Mouse (Mus musculus): Measurements from ENCODE around the gene Usp22.
"Not testable (repeated sequence)": the region's sequence is repeated elsewhere in the genome, so short reads cannot be mapped to it uniquely, and the experiment has no call there.

Gene Usp22

GRCm38 (mm10) chr11:61146645-61147299, 28.1 kb downstream of the Usp22 start:
- in situ Hi-C loops (cut with MboI, MseI), result no loop called here

- in situ Hi-C loops (cut with MboI, MseI), result no loop called here
Measured at GRCm38 (mm10) chr11:61145551-61145950, 29.3 kb downstream of the Usp22 start.

GRCm38 (mm10) chr11:61143564-61144469, 31.0 kb downstream of the Usp22 start:
- in situ Hi-C loops (cut with MboI, MseI), result loop anchor here (5.0 kb wide), 1 partner anchor 37 kb away; no protein-coding TSS in a partner anchor

GRCm38 (mm10) chr11:61142941-61143530, 31.8 kb downstream of the Usp22 start:
- in situ Hi-C loops (cut with MboI, MseI), result loop anchor here (5.0 kb wide), 1 partner anchor 36 kb away; no protein-coding TSS in a partner anchor

GRCm38 (mm10) chr11:61142262-61142661, 32.6 kb downstream of the Usp22 start:
- in situ Hi-C loops (cut with MboI, MseI), result loop anchor here (5.0 kb wide), 1 partner anchor 35 kb away; no protein-coding TSS in a partner anchor

GRCm38 (mm10) chr11:61141693-61142092, 33.2 kb downstream of the Usp22 start:
- in situ Hi-C loops (cut with MboI, MseI), result loop anchor here (5.0 kb wide), 1 partner anchor 34 kb away; no protein-coding TSS in a partner anchor

- in situ Hi-C loops (cut with MboI, MseI), result no loop called here
Measured at GRCm38 (mm10) chr11:61132943-61133342, 41.9 kb downstream of the Usp22 start.

- in situ Hi-C loops (cut with MboI, MseI), result not testable (repeated sequence)
Measured at GRCm38 (mm10) chr11:61130646-61131045, 44.2 kb downstream of the Usp22 start.

- in situ Hi-C loops (cut with MboI, MseI), result loop anchor here in 1 of 2 experiments (5.0 kb wide), 1 partner anchor 513 kb away; no protein-coding TSS in a partner anchor
Measured at GRCm38 (mm10) chr11:61129305-61129704, 45.5 kb downstream of the Usp22 start.

GRCm38 (mm10) chr11:61127421-61128055, 47.3 kb downstream of the Usp22 start:
- in situ Hi-C loops (cut with MboI, MseI), result loop anchor here in 1 of 2 experiments (5.0 kb wide), 1 partner anchor 515 kb away; no protein-coding TSS in a partner anchor

- in situ Hi-C loops (cut with MboI, MseI), result loop anchor here in 1 of 2 experiments (5.0 kb wide), 1 partner anchor 516 kb away; no protein-coding TSS in a partner anchor
Measured at GRCm38 (mm10) chr11:61126606-61127355, 48.1 kb downstream of the Usp22 start, which contains the start of gene Tnfrsf13b. TSS of gene Tnfrsf13b (plus strand) at chr11:61126755.

GRCm38 (mm10) chr11:61125970-61126369, 48.9 kb downstream of the Usp22 start:
- in situ Hi-C loops (cut with MboI, MseI), result loop anchor here in 1 of 2 experiments (5.0 kb wide), 1 partner anchor 516 kb away; no protein-coding TSS in a partner anchor

- in situ Hi-C loops (cut with MboI, MseI), result no loop called here
Measured at GRCm38 (mm10) chr11:61123886-61124285, 51.0 kb downstream of the Usp22 start.

GRCm38 (mm10) chr11:61122769-61123288, 52.0 kb downstream of the Usp22 start:
- in situ Hi-C loops (cut with MboI, MseI), result no loop called here

GRCm38 (mm10) chr11:61122283-61122768, 52.5 kb downstream of the Usp22 start:
- in situ Hi-C loops (cut with MboI, MseI), result no loop called here

- in situ Hi-C loops (cut with MboI, MseI), result no loop called here
Measured at GRCm38 (mm10) chr11:61119996-61120583, 54.8 kb downstream of the Usp22 start.

- in situ Hi-C loops (cut with MboI, MseI), result no loop called here
Measured at GRCm38 (mm10) chr11:61116226-61116625, 58.6 kb downstream of the Usp22 start.

GRCm38 (mm10) chr11:61112323-61112995, 62.4 kb downstream of the Usp22 start:
- in situ Hi-C loops (cut with MboI, MseI), result no loop called here

- in situ Hi-C loops (cut with MboI, MseI), result no loop called here
Measured at GRCm38 (mm10) chr11:61111472-61111871, 63.4 kb downstream of the Usp22 start.

Data from T-helper 17 cell (primary cell).